Mouse (Mus musculus): ENCODE measurements around the gene Olfr272.

Gene Olfr272

DNA sequence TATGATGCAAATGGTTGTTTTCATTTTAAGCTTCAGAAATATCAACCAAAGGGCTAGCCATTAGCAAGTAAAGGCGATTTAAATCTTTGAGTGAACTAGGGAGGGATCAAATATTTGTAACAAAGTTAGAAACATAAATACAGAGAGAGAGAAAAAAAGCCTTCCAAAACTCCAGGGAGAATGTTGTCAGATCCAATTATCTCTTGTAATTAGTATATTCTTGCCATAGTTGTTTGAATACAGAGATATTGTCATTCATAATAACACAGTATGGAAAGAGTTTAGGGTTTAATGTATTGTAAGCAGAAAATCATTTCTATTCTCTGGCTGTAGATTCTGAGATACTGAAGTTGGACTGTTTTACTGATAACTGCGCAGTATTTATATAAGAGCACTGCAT, at the start of gene Olfr272:
TSS of gene Olfr272 (minus strand) at position 101 of the 400 bp plus-strand sequence.
- in situ Hi-C loops (cut with MboI; ENCODE audit: low pct_unique_long_range_greater_than_20kb in 1 of 2, low sequenced_read_pairs in 2 of 2, unreplicated experiment in 1 of 2) = no loop called here

DNA sequence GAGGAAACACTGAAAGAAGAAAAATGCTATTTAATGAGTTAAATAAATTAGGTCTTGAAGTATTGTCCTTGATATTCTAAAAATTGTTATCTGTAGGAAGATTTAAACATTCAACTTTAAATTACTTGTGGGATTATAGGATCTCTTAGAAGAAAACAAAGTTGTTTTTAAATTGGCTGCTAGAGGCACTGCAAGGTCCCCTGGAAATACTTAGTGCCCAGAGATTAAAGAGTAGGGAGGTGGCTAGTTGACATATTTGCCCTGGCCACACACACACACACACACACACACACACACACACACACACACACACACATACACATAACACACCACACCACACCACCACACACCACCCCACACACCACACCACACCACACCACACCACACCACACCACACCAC, 45.3 kb upstream of the Olfr272 start, which contains the start of gene Olfr270:
TSS of gene Olfr270 (plus strand) at position 301 of the 400 bp plus-strand sequence.
- in situ Hi-C loops (cut with MboI; ENCODE audit: low pct_unique_long_range_greater_than_20kb in 1 of 2, low sequenced_read_pairs in 2 of 2, unreplicated experiment in 1 of 2) = no loop called here

DNA sequence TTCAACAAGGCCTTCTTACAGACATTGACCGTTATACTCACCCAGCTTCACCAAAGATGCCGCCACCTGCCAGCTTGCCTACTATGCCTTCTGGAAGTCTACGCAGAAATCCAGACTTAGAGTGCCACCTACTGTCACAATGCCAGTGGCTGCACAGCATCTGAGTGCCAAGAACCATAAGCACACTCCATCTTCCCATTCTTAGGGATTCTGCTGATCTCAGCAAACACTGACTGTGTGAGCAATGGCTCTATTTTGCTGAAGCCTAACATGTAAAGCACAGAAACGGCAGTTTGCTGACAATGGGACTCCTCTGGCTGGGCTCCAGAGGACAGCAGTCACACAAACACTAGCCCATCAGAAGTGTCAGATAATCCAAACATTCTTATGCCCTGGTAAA, 39.7 kb upstream of the Olfr272 start:
- in situ Hi-C loops (cut with MboI; ENCODE audit: low pct_unique_long_range_greater_than_20kb in 1 of 2, low sequenced_read_pairs in 2 of 2, unreplicated experiment in 1 of 2) = no loop called here

DNA sequence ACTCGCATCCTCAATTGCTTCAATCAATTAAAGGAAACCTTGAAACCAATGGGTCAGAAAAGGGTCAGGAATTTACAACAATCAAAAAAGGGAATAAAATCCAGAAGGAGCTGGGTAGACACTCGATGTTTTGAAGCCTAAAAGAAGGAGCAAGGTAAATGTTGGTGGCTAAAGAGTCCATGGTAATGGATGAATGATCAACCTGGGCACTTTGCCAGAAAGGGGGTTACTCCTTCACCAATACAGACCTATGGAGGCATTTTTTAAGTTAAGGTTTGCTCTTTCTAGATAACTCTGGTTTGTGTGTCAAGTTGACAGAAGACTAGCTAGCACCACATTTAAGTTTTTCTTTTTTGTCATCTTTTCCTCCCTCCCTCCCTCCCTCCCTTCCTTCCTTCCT, 30.0 kb upstream of the Olfr272 start:
- in situ Hi-C loops (cut with MboI; ENCODE audit: low pct_unique_long_range_greater_than_20kb in 1 of 2, low sequenced_read_pairs in 2 of 2, unreplicated experiment in 1 of 2) = no loop called here

- in situ Hi-C loops (cut with MboI; ENCODE audit: low pct_unique_long_range_greater_than_20kb in 1 of 2, low sequenced_read_pairs in 2 of 2, unreplicated experiment in 1 of 2) = no loop called here
These were observed 27.7 kb upstream of the Olfr272 start for GRCm38 (mm10) chr4:52946665-52947064.

DNA sequence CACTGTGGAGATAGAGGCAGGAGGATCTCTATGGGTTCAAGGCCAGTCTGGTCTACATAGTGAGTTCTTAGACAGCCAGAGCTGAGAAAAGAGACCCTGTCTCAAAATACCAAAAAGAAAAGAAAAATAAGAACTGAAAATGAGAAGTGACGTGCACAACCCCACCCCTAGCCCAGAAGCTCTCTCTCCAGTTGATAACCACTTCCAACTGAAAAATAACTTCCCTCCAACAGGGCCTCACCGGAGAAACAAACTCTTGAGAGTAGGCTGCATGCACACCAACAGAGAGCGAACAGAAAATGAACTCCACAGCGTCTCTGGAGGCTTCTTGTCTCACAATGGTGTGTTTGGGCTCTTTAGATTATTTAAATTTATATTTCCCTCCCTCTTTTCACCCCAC, 11.5 kb upstream of the Olfr272 start:
- in situ Hi-C loops (cut with MboI; ENCODE audit: low pct_unique_long_range_greater_than_20kb in 1 of 2, low sequenced_read_pairs in 2 of 2, unreplicated experiment in 1 of 2) = no loop called here

DNA sequence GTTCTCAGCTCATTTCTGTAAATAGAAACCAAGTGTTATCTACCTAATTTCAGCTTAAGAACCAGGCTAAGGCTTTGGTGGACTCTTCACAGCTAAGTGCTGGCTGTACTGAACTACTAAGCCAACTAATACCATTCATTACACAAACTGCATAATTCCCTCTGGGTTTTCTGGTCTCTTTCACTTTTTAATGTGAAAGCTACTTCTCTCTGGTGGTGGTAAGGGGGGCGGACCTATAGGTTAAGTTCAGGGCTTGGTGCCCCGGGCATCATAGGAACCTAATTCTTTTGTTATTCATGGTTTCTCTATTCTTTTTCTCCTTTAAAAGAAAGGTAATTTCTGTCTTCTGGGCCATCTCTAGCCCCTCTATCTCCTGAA, 1.7 kb downstream of the Olfr272 start:
- in situ Hi-C loops (cut with MboI; ENCODE audit: low pct_unique_long_range_greater_than_20kb in 1 of 2, low sequenced_read_pairs in 2 of 2, unreplicated experiment in 1 of 2) = no loop called here

GRCm38 (mm10) chr4:52916659-52917310, 2.2 kb downstream of the Olfr272 start:
- in situ Hi-C loops (cut with MboI; ENCODE audit: low pct_unique_long_range_greater_than_20kb in 1 of 2, low sequenced_read_pairs in 2 of 2, unreplicated experiment in 1 of 2) = no loop called here

DNA sequence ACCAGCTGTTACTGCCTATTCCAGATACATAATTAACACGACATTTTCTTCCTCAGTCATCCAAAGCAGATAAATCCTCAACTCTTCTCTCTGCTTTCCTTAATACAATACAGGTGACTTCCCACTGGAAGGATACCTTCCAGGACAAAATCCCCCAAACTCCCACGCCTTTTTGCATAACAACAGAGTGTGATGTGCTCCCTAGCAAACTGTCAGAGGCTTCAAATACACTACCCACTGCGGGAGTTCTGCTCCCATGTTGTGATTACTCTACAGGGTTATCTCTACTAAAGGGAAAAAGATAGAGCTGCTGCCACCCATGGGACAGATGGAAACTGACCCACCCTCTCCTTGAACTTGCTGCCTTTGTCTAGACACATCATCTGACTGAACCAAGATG, 6.6 kb downstream of the Olfr272 start:
- in situ Hi-C loops (cut with MboI; ENCODE audit: low pct_unique_long_range_greater_than_20kb in 1 of 2, low sequenced_read_pairs in 2 of 2, unreplicated experiment in 1 of 2) = no loop called here

- in situ Hi-C loops (cut with MboI; ENCODE audit: low pct_unique_long_range_greater_than_20kb in 1 of 2, low sequenced_read_pairs in 2 of 2, unreplicated experiment in 1 of 2) = no loop called here
These were observed 9.4 kb downstream of the Olfr272 start for GRCm38 (mm10) chr4:52909542-52909941.

DNA sequence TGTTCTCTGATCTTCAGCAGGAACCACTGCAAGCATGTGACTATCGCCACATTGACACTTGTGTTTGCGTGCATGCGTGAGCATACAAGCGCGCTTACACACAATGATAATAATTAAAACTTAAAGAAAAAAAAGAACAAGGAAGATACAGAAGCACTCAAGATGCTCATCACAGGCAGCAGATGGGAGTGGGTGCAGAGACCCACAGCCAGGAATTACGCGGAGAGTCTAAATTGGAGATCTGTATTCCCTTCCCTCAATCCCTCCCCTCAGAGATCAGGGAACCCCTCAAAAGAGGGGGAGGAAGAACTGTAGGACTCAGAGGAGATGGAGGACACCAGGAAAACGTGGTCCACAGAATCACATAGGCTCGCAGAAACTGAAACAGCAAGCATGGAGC, 54.8 kb downstream of the Olfr272 start:
- in situ Hi-C loops (cut with MboI; ENCODE audit: low pct_unique_long_range_greater_than_20kb in 1 of 2, low sequenced_read_pairs in 2 of 2, unreplicated experiment in 1 of 2) = no loop called here

All from mouse embryonic stem cell (cell line).